Mouse (Mus musculus) intestine, embryonic 16.5 days (tissue): ENCODE data around the gene Hivep3. TPM values are rescaled to one million over a fixed set of nuclear protein-coding genes. Genes with fewer than 3 reads are reported as not detected.

Source experiments
- ATAC-seq: fragments of 200-750 bp; cut with Nextera tagmentation; 2 replicates; pipeline ENCODE4 v1.8.0; 2017; ENCODE audit warnings: moderate TSS enrichment, moderate library complexity
- H3K27ac ChIP-seq: fragments of 300-500 bp; sonication (generic); 2 replicates; pipeline ENCODE4 v1.5.1; 2014; ENCODE audit warnings: mild to moderate bottlenecking, low read length
- H3K27me3 ChIP-seq: fragments of 300-500 bp; sonication (generic); replicated peaks from 2 replicates; pipeline ENCODE4 v1.6.1; 2014; ENCODE audit warnings: low read length, control low read depth, mixed read lengths; ENCODE audit not compliant: control insufficient read depth, insufficient read depth
- H3K36me3 ChIP-seq: fragments of 300-500 bp; sonication (generic); 2 replicates; pipeline ENCODE4 v1.6.1; 2014; ENCODE audit warnings: low read length, control low read depth; ENCODE audit not compliant: control insufficient read depth, insufficient read depth
- H3K4me1 ChIP-seq: fragments of 300-500 bp; sonication (generic); 2 replicates; pipeline ENCODE4 v1.6.1; 2014; ENCODE audit warnings: low read length, control low read depth, mixed read lengths; ENCODE audit not compliant: control insufficient read depth, insufficient read depth
- H3K4me2 ChIP-seq: fragments of 300-500 bp; sonication (generic); 2 replicates; pipeline ENCODE4 v1.6.1; 2014; ENCODE audit warnings: low read depth, low read length, control low read depth
- H3K4me3 ChIP-seq: fragments of 300-500 bp; sonication (generic); 2 replicates; pipeline ENCODE4 v1.5.1; 2014; ENCODE audit warnings: mild to moderate bottlenecking, low read length
- H3K9ac ChIP-seq: fragments of 300-500 bp; sonication (generic); 2 replicates; pipeline ENCODE4 v1.6.1; 2014; ENCODE audit warnings: low read depth, low read length
- H3K9me3 ChIP-seq: fragments of 300-500 bp; sonication (generic); 2 replicates; pipeline ENCODE4 v1.6.1; 2016; ENCODE audit warnings: low read length, control low read depth; ENCODE audit not compliant: control insufficient read depth
- WGBS: fragments of 180-500 bp; shearing (Covaris S2); extraction: QIAGEN DNeasy Blood & Tissue Kit; methylation state at CpG from one replicate; pipeline ENCODE4 v1.1.7; 2014; 5-methylcytosine and 5-hydroxymethylcytosine counted together
- polyA plus RNA-seq: library from polyadenylated mRNA; unstranded; fragments of >200 nt; fragmentation: Nextera tagmentation; extraction: Ambion mirVana; gene quantifications from 2 replicates; pipeline ENCODE4 v1.2.1, GENCODE M21; 2015

The Hivep3 gene
- polyA plus RNA-seq, 1 experiment from 2014 or later, result 4.4 TPM

- H3K36me3 ChIP-seq, result no peaks in the 10 kb centered on the region
- WGBS, result under 1% methylated on average over 66 of the region's 70 CpGs
- peak overlapping the region; percentile 64 for H3K9ac ChIP-seq
- no peaks in the 10 kb centered on the region for H3K4me1 ChIP-seq
- ATAC-seq, result peak; percentile 87
- H3K4me3 ChIP-seq, result peak overlapping the region; percentile 60
- peak overlapping the region; percentile 27; the same call in 1 of the 2 replicates for H3K27ac ChIP-seq
- H3K27me3 ChIP-seq, result peaks cover 40% of the 10 kb centered on the region
- no peaks in the 10 kb centered on the region for H3K9me3 ChIP-seq
- H3K4me2 ChIP-seq, result peak overlapping the region; percentile 91
These were observed 298.9 kb downstream of the Hivep3 start for GRCm38 (mm10) chr4:120032320-120032983.

GRCm38 (mm10) chr4:120032984-120033355, 299.4 kb downstream of the Hivep3 start:
- peak; percentile 50 for ATAC-seq
- Histone ChIP-seq H3K36me3 (no peaks in the 10 kb centered on the region), H3K27ac (no peak overlapping the region), H3K9ac (peak overlapping the region; percentile 64), H3K4me2 (peak overlapping the region; percentile 91), H3K9me3 (no peaks in the 10 kb centered on the region), H3K27me3 (peaks cover 40% of the 10 kb centered on the region), H3K4me3 (peak overlapping the region; percentile 60), H3K4me1 (no peaks in the 10 kb centered on the region)
- WGBS, result under 1% methylated on average over 38 of the region's 38 CpGs

GRCm38 (mm10) chr4:120036294-120036693, 302.7 kb downstream of the Hivep3 start:
- WGBS, result 85% methylated on average over 4 of the region's 4 CpGs

GRCm38 (mm10) chr4:120037007-120037406, 303.4 kb downstream of the Hivep3 start:
- Histone ChIP-seq H3K9ac (no peak overlapping the region), H3K4me3 (no peak overlapping the region), H3K4me1 (no peaks in the 10 kb centered on the region), H3K4me2 (no peak overlapping the region), H3K27me3 (peaks cover 28% of the 10 kb centered on the region), H3K36me3 (no peaks in the 10 kb centered on the region), H3K9me3 (no peaks in the 10 kb centered on the region), H3K27ac (no peak overlapping the region)
- WGBS, result 32% methylated on average over 7 of the region's 7 CpGs
- ATAC-seq, result no peak

More at GRCm38 (mm10) chr4:120036294-120036693, 302.7 kb downstream of the Hivep3 start:
- ATAC-seq, result no peak
- Histone ChIP-seq H3K9ac (no peak overlapping the region), H3K27me3 (peaks cover 29% of the 10 kb centered on the region), H3K36me3 (no peaks in the 10 kb centered on the region), H3K9me3 (no peaks in the 10 kb centered on the region), H3K27ac (no peak overlapping the region), H3K4me2 (no peak overlapping the region), H3K4me1 (no peaks in the 10 kb centered on the region), H3K4me3 (no peak overlapping the region)

GRCm38 (mm10) chr4:120041520-120041919, 307.9 kb downstream of the Hivep3 start:
- ATAC-seq, result no peak

GRCm38 (mm10) chr4:120042480-120042879, 308.9 kb downstream of the Hivep3 start:
- ATAC-seq, result no peak
- WGBS, result 85% methylated on average over 7 of the region's 7 CpGs
- H3K27me3 ChIP-seq, result no peaks in the 10 kb centered on the region

More at GRCm38 (mm10) chr4:120041520-120041919, 307.9 kb downstream of the Hivep3 start:
- Histone ChIP-seq H3K27me3 (no peaks in the 10 kb centered on the region), H3K4me1 (0 out of 2 replicates have a peak, but pooled peaks cover 3% of the 10 kb centered on the region), H3K27ac (no peak overlapping the region), H3K36me3 (no peaks in the 10 kb centered on the region), H3K4me2 (no peak overlapping the region), H3K9ac (no peak overlapping the region), H3K9me3 (no peaks in the 10 kb centered on the region), H3K4me3 (no peak overlapping the region)
- WGBS, result 82% methylated on average over 2 of the region's 2 CpGs

GRCm38 (mm10) chr4:120044612-120045011, 311.0 kb downstream of the Hivep3 start:
- Histone ChIP-seq H3K9ac (no peak overlapping the region), H3K4me2 (no peak overlapping the region), H3K27me3 (no peaks in the 10 kb centered on the region), H3K4me3 (no peak overlapping the region), H3K4me1 (0 out of 2 replicates have a peak, but pooled peaks cover 3% of the 10 kb centered on the region), H3K9me3 (no peaks in the 10 kb centered on the region), H3K27ac (no peak overlapping the region), H3K36me3 (no peaks in the 10 kb centered on the region)
- WGBS, result 86% methylated on average over 5 of the region's 5 CpGs
- ATAC-seq, result no peak

More at GRCm38 (mm10) chr4:120042480-120042879, 308.9 kb downstream of the Hivep3 start:
- no peak overlapping the region for H3K27ac ChIP-seq
- 0 out of 2 replicates have a peak, but pooled peaks cover 3% of the 10 kb centered on the region for H3K4me1 ChIP-seq
- H3K9ac ChIP-seq, result no peak overlapping the region
- no peaks in the 10 kb centered on the region for H3K9me3 ChIP-seq
- H3K36me3 ChIP-seq, result no peaks in the 10 kb centered on the region
- H3K4me3 ChIP-seq, result no peak overlapping the region
- H3K4me2 ChIP-seq, result no peak overlapping the region

- Histone ChIP-seq H3K9ac (no peak overlapping the region), H3K36me3 (no peaks in the 10 kb centered on the region), H3K9me3 (no peaks in the 10 kb centered on the region), H3K27ac (no peak overlapping the region), H3K27me3 (no peaks in the 10 kb centered on the region), H3K4me2 (no peak overlapping the region), H3K4me1 (0 out of 2 replicates have a peak, but pooled peaks cover 3% of the 10 kb centered on the region), H3K4me3 (no peak overlapping the region)
- whole genome bisulfite sequencing, result 51% methylated on average over 5 of the region's 5 CpGs
- ATAC-seq, result no peak
These were observed 311.6 kb downstream of the Hivep3 start for GRCm38 (mm10) chr4:120045131-120045537.

- WGBS, result 87% methylated on average over 7 of the region's 7 CpGs
- H3K9ac ChIP-seq, result no peak overlapping the region
- H3K27me3 ChIP-seq, result no peaks in the 10 kb centered on the region
- H3K36me3 ChIP-seq, result no peaks in the 10 kb centered on the region
- no peaks in the 10 kb centered on the region for H3K9me3 ChIP-seq
- no peak for ATAC-seq
- H3K4me2 ChIP-seq, result no peak overlapping the region
- 0 out of 2 replicates have a peak, but pooled peaks cover 3% of the 10 kb centered on the region for H3K4me1 ChIP-seq
- H3K27ac ChIP-seq, result no peak overlapping the region
- H3K4me3 ChIP-seq, result no peak overlapping the region
These were observed 312.3 kb downstream of the Hivep3 start for GRCm38 (mm10) chr4:120045871-120046270.
